Mouse (Mus musculus) induced T-regulatory cell, adult 2 months (primary cell): ENCODE data around the gene Tgfb1.

ENCODE experiments used
- DNase-seq: peaks from one replicate; pipeline ENCODE4 v3.0.0-alpha.2; 2012; ENCODE audit warnings: low read depth

The Tgfb1 gene

GRCm38 (mm10) chr7:25734991-25735390, 48.2 kb downstream of the Tgfb1 start:
- no peak for DNase-seq

- no peak for DNase-seq
Measured at GRCm38 (mm10) chr7:25736920-25737319, 50.1 kb downstream of the Tgfb1 start.

DNA sequence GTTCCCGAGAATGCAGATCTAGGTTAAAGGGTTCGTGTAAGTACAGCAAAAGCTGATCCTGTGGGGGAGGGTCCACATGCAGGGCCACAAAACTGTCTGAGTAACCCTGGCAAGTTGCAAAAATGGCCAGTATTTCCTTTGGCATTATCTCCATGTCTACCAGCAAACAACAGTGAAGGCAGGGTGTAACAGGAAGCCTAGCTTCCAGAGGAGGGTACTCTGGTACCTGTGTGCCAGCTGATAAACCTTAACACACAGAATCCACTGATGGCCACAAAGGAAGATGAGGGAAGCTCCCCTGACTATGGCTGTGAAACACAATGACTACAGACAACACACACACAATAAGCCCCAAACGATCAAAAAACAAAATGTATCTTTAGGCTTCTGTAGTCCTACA, 51.5 kb downstream of the Tgfb1 start:
- no peak for DNase-seq

DNA sequence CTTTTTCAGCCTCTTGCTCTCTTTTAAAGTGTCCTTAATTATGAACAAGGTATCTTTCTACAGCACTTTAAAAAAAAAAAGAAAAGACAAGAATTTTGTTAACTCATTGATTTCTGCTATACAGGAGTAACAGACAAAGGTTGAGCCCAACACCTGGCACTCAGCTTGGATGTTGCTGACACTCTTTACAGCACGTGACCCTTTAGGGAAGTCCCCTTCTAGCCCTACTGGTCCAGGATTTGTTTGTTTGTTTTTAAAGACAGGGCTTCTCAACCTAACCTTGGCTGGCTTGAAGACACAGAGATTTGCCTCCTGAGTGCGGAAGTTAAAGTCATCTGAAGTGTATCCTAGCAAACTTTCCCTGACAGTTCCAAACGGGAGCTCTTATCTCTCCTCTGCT, 60.0 kb downstream of the Tgfb1 start:
- DNase-seq = peak; percentile 38

- DNase-seq = no peak
Measured at GRCm38 (mm10) chr7:25753076-25753475, 66.3 kb downstream of the Tgfb1 start.

DNA sequence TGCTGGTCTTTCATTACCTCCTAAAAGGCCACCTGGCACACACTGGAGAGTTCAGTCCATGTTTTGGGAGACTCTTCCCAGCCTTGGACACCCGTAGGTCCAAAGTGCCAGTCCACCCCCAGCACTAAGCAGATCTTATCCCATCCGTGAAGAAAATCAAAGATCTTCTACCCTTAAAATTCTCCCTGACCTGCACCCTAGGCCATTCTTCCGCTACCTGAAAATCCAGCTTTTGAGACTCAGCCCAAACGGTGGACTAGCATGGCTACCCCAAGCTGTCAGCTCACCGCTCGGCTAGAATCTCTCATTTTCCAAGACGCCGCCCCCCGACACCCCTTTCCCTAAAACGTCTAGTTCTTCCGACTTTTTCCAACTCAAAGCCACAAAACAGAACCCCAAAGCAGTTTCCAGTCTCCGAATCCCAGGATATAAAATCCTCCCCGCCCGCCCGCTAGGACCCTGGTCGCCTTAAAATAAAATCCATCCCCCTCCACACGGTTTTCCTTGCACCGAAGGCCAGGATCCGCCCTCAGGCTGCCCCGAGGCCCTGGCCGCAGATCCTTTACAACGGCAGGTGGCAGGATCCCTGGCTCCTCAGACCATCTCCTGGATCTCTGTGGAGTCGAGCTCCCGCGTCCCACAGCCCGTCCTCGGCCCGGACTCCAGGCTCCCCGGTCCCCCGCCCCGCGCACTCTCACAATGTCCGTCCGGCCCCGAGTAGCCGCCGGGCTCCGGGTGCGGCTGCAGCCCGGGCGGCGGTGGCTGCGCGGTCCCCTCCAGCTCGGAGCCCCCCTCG, 67.0 kb downstream of the Tgfb1 start:
- DNase-seq = no peak

DNA sequence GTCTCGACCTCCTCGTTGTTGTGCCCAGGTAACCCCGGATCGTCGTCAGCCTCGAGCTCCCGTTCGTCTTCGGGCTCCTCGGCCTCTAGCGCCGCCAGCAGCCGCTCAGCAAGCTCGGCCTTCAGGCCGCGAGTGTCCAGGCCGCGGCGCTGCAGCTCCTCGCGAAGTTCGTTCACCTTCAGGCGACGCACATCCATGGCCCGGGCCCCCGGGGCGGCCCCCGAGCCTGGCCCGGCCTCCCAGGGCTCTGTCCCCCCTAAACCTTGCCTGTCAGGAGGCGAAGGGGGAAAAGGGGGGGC, 67.6 kb downstream of the Tgfb1 start:
- no peak for DNase-seq
